Mouse (Mus musculus) limb, embryonic 11.5 days (tissue): Measurements from ENCODE around the gene Hilpda. TPM values are rescaled to one million over a fixed set of nuclear protein-coding genes. Genes with fewer than 3 reads are reported as not detected.

Source experiments
- ATAC-seq: fragments of 200-750 bp; cut with Nextera tagmentation; 2 replicates; pipeline ENCODE4 v1.8.0; 2017; ENCODE audit warnings: low read depth; ENCODE audit not compliant: insufficient number of reproducible peaks, low FRiP score, low TSS enrichment
- DNase-seq: peaks from one replicate; pipeline ENCODE4 v3.0.0-alpha.2; 2015; ENCODE audit warnings: low spot score
- H3K27ac ChIP-seq: fragments of 300-500 bp; sonication (generic); replicated peaks from 2 replicates; pipeline ENCODE4 v1.5.1; 2014; ENCODE audit warnings: low read depth, mild to moderate bottlenecking, low read length
- H3K27me3 ChIP-seq: fragments of 300-500 bp; sonication (generic); 2 replicates; pipeline ENCODE4 v1.6.1; 2014; ENCODE audit warnings: mild to moderate bottlenecking, low read length, mixed read lengths; ENCODE audit not compliant: control insufficient read depth, insufficient read depth
- H3K36me3 ChIP-seq: fragments of 300-500 bp; sonication (generic); 2 replicates; pipeline ENCODE4 v1.6.1; 2014; ENCODE audit warnings: mild to moderate bottlenecking, low read length, moderate library complexity, mixed read lengths; ENCODE audit not compliant: control insufficient read depth, insufficient read depth
- H3K4me1 ChIP-seq: fragments of 300-500 bp; sonication (generic); 2 replicates; pipeline ENCODE4 v1.6.1; 2014; ENCODE audit warnings: low read length, mixed read lengths; ENCODE audit not compliant: control insufficient read depth, insufficient read depth
- H3K4me2 ChIP-seq: fragments of 300-500 bp; sonication (generic); 2 replicates; pipeline ENCODE4 v1.6.1; 2014; ENCODE audit warnings: low read depth, mild to moderate bottlenecking, moderate library complexity; ENCODE audit not compliant: severe bottlenecking
- H3K4me3 ChIP-seq: fragments of 300-500 bp; sonication (generic); 2 replicates; pipeline ENCODE4 v1.5.1; 2014; ENCODE audit warnings: low read depth, low read length
- H3K9ac ChIP-seq: fragments of 300-500 bp; sonication (generic); 2 replicates; pipeline ENCODE4 v1.6.1; 2014; ENCODE audit warnings: mild to moderate bottlenecking, low read length
- H3K9me3 ChIP-seq: fragments of 300-500 bp; sonication (generic); 2 replicates; pipeline ENCODE4 v1.6.1; 2016; ENCODE audit warnings: low read length; ENCODE audit not compliant: control insufficient read depth
- WGBS: fragments of 180-500 bp; shearing (Covaris S2); extraction: QIAGEN DNeasy Blood & Tissue Kit; methylation state at CpG from one replicate; pipeline ENCODE4 v1.1.7; 2014; 5-methylcytosine and 5-hydroxymethylcytosine counted together
- polyA plus RNA-seq: library from polyadenylated mRNA; unstranded; fragments of >200 nt; fragmentation: Nextera tagmentation; extraction: Ambion mirVana; gene quantifications from 2 replicates; pipeline ENCODE4 v1.2.1, GENCODE M21; 2014

The Hilpda gene
- polyA plus RNA-seq: 41.6 and 43.0 TPM in 2 replicates

- DNase-seq (peak; percentile 96), ATAC-seq (peak; percentile 95)
- peak within 1 kb of the TSS; percentile 63 for H3K4me2 ChIP-seq
- H3K27ac ChIP-seq: no peak within 1 kb of the TSS
- H3K27me3 ChIP-seq: no peaks in the 10 kb centered on the region
- H3K4me3 ChIP-seq: peak within 1 kb of the TSS; percentile 71
- H3K4me1 ChIP-seq: no peaks in the 10 kb centered on the region
- no peaks in the 10 kb centered on the region for H3K36me3 ChIP-seq
- no peaks in the 10 kb centered on the region for H3K9me3 ChIP-seq
- WGBS: under 1% methylated on average over 46 of the region's 46 CpGs
- H3K9ac ChIP-seq: peak within 1 kb of the TSS; percentile 80
Observed at GRCm38 (mm10) chr6:29272312-29273072, at the start of gene Hilpda. TSS of gene Hilpda (plus strand) at chr6:29272488.

- WGBS: 82% methylated on average over 6 of the region's 6 CpGs
- no peak overlapping the region for H3K4me3 ChIP-seq
- no peaks in the 10 kb centered on the region for H3K36me3 ChIP-seq
- H3K9me3 ChIP-seq: no peaks in the 10 kb centered on the region
- no peak overlapping the region for H3K4me2 ChIP-seq
- DNase-seq (no peak), ATAC-seq (0 out of 2 replicates have a peak, but pooled peaks have one; percentile 31)
- no peaks in the 10 kb centered on the region for H3K4me1 ChIP-seq
- no peak overlapping the region for H3K9ac ChIP-seq
- no peaks in the 10 kb centered on the region for H3K27me3 ChIP-seq
- H3K27ac ChIP-seq: no peak overlapping the region
Observed at GRCm38 (mm10) chr6:29229265-29229913, 42.9 kb upstream of the Hilpda start.

GRCm38 (mm10) chr6:29230386-29230785 lies 41.9 kb upstream of the Hilpda start:
- 64% methylated on average over 6 of the region's 6 CpGs for WGBS
- Histone ChIP-seq H3K9me3 (no peaks in the 10 kb centered on the region), H3K27ac (no peak overlapping the region), H3K36me3 (no peaks in the 10 kb centered on the region), H3K4me3 (no peak overlapping the region), H3K4me2 (no peak overlapping the region), H3K27me3 (no peaks in the 10 kb centered on the region), H3K9ac (no peak overlapping the region), H3K4me1 (no peaks in the 10 kb centered on the region)
- no peak for ATAC-seq
- DNase-seq: no peak

GRCm38 (mm10) chr6:29231799-29232198 lies 40.5 kb upstream of the Hilpda start:
- H3K27me3 ChIP-seq: no peaks in the 10 kb centered on the region
- H3K27ac ChIP-seq: no peak overlapping the region
- no peak overlapping the region for H3K9ac ChIP-seq
- no peak overlapping the region for H3K4me2 ChIP-seq
- WGBS: 71% methylated on average over 3 of the region's 3 CpGs
- H3K4me1 ChIP-seq: no peaks in the 10 kb centered on the region
- DNase-seq: no peak
- no peak overlapping the region for H3K4me3 ChIP-seq
- no peaks in the 10 kb centered on the region for H3K9me3 ChIP-seq
- H3K36me3 ChIP-seq: no peaks in the 10 kb centered on the region
- no peak for ATAC-seq

- no peak overlapping the region for H3K4me3 ChIP-seq
- no peaks in the 10 kb centered on the region for H3K27me3 ChIP-seq
- H3K9me3 ChIP-seq: no peaks in the 10 kb centered on the region
- no peaks in the 10 kb centered on the region for H3K36me3 ChIP-seq
- H3K4me1 ChIP-seq: no peaks in the 10 kb centered on the region
- no peak overlapping the region for H3K9ac ChIP-seq
- no peak for ATAC-seq
- no peak for DNase-seq
- no peak overlapping the region for H3K27ac ChIP-seq
- 77% methylated on average over 6 of the region's 6 CpGs for WGBS
- H3K4me2 ChIP-seq: no peak overlapping the region
Observed at GRCm38 (mm10) chr6:29232321-29232720, 40.0 kb upstream of the Hilpda start.

- 63% methylated on average over 3 of the region's 3 CpGs for WGBS
- no peaks in the 10 kb centered on the region for H3K36me3 ChIP-seq
- H3K27ac ChIP-seq: no peak overlapping the region
- H3K4me1 ChIP-seq: no peaks in the 10 kb centered on the region
- ATAC-seq: no peak
- H3K4me3 ChIP-seq: no peak overlapping the region
- H3K4me2 ChIP-seq: no peak overlapping the region
- no peak overlapping the region for H3K9ac ChIP-seq
- H3K27me3 ChIP-seq: no peaks in the 10 kb centered on the region
- H3K9me3 ChIP-seq: no peaks in the 10 kb centered on the region
- no peak for DNase-seq
Observed at GRCm38 (mm10) chr6:29233710-29234109, 38.6 kb upstream of the Hilpda start.

GRCm38 (mm10) chr6:29234272-29234671 lies 38.0 kb upstream of the Hilpda start:
- no peak overlapping the region for H3K4me2 ChIP-seq
- no peaks in the 10 kb centered on the region for H3K27me3 ChIP-seq
- no peak overlapping the region for H3K4me3 ChIP-seq
- no peaks in the 10 kb centered on the region for H3K4me1 ChIP-seq
- ATAC-seq (no peak), DNase-seq (peak; percentile 40)
- H3K9ac ChIP-seq: no peak overlapping the region
- H3K9me3 ChIP-seq: no peaks in the 10 kb centered on the region
- H3K36me3 ChIP-seq: no peaks in the 10 kb centered on the region
- no peak overlapping the region for H3K27ac ChIP-seq
- 47% methylated on average over 8 of the region's 8 CpGs for WGBS

- no peaks in the 10 kb centered on the region for H3K27me3 ChIP-seq
- H3K4me3 ChIP-seq: no peak overlapping the region
- H3K9me3 ChIP-seq: no peaks in the 10 kb centered on the region
- no peak overlapping the region for H3K4me2 ChIP-seq
- no peaks in the 10 kb centered on the region for H3K4me1 ChIP-seq
- ATAC-seq: no peak
- H3K36me3 ChIP-seq: no peaks in the 10 kb centered on the region
- H3K9ac ChIP-seq: no peak overlapping the region
- peak; percentile 73 for DNase-seq
- WGBS: 30% methylated on average over 2 of the region's 2 CpGs
- no peak overlapping the region for H3K27ac ChIP-seq
Observed at GRCm38 (mm10) chr6:29240806-29241205, 31.5 kb upstream of the Hilpda start.
